Comparison of ENCODE assay signal across 18 mouse cellular contexts in genomic region chr16:45344879-45345278, GRCm38 (mm10).
A peak's percentile ranks its signal among the peaks of the same experiment; 100 is the strongest.
DNase-seq lines count a peak whose midpoint lies in the region; ATAC-seq and TF ChIP-seq lines count a peak whose summit lies in the region.
"Had no signal": no experiment of that assay in that cellular context is flagged by ENCODE, and none has a peak within 500 bp of the region (broad histone marks: within the 10 kb centered on the region; RNA-seq: fewer than 3 reads in every experiment).

No protein-coding gene starts in this region.

- DNase-seq in heart, adult 2 months: peak in 1 of 2 experiments; percentile 54
- peak; percentile 57 for DNase-seq in lung, postnatal 36 days
- DNase-seq in lung, postnatal 14 days: no peak
- DNase-seq in R1 (ENCODE audit: low read depth, low spot score): peak; percentile 39
- no peak for DNase-seq in adrenal gland, adult 2 months
- DNase-seq: adrenal gland, postnatal 25 days; cerebellum, adult 8-10 months; kidney, adult 2 months; kidney, postnatal 10 days; layer of hippocampus, postnatal 36 days; liver, postnatal 0 days; thymus, adult 2 months had no signal

- H3K79me2 ChIP-seq in heart, adult 2 months (replicated peaks; ENCODE audit: control insufficient read depth, insufficient read depth, low read length): no peaks in the 10 kb centered on the region

- peaks cover 2% of the 10 kb centered on the region for H3K4me1 ChIP-seq in heart, adult 2 months (ENCODE audit: control insufficient read depth, insufficient read depth, low read length)
- no peaks in the 10 kb centered on the region for H3K4me1 ChIP-seq in heart, embryonic 12.5 days (replicated peaks)
- H3K4me1 ChIP-seq: embryonic facial prominence, embryonic 10.5 days; hindbrain, embryonic 12.5 days had no signal

- 31% methylated on average over 2 of the region's 2 CpGs for WGBS in heart, adult 2 months
- WGBS in heart, embryonic 12.5 days: 71% methylated on average over 2 of the region's 2 CpGs

- peak overlapping the region; percentile 62 for H3K27ac ChIP-seq in heart, adult 2 months
- no peak overlapping the region for H3K27ac ChIP-seq in heart, embryonic 12.5 days (ENCODE audit: poor library complexity, severe bottlenecking)
- H3K27ac ChIP-seq: embryonic facial prominence, embryonic 10.5 days; hindbrain, embryonic 12.5 days; midbrain, embryonic 13.5 days had no signal

- no peak for ATAC-seq in heart, embryonic 12.5 days (ENCODE audit: insufficient number of reproducible peaks, low FRiP score)
- peak; percentile 4 for ATAC-seq in inflammation-experienced regulatory T-cells, adult 6 months
- ATAC-seq: liver, postnatal 0 days; midbrain, embryonic 13.5 days; Patski had no signal

- TF ChIP-seq EP300 in heart, adult 2 months (IDR thresholded peaks at IDR 0.05; ENCODE audit: insufficient read depth, low read depth, low read length): peak; percentile 65; the same call in 1 of the 2 replicates

- H3K36me3 ChIP-seq in heart, adult 2 months (ENCODE audit: control insufficient read depth, insufficient read depth, low read length): peaks cover 15% of the 10 kb centered on the region
- H3K36me3 ChIP-seq in heart, embryonic 12.5 days: no peaks in the 10 kb centered on the region
- H3K36me3 ChIP-seq: embryonic facial prominence, embryonic 10.5 days; hindbrain, embryonic 12.5 days; midbrain, embryonic 13.5 days had no signal

- H3K9me3 ChIP-seq in heart, embryonic 12.5 days (replicated peaks): no peaks in the 10 kb centered on the region
- H3K9me3 ChIP-seq: embryonic facial prominence, embryonic 10.5 days; hindbrain, embryonic 12.5 days; midbrain, embryonic 13.5 days had no signal

- no peak for TF ChIP-seq CTCF in heart, adult 2 months (IDR thresholded peaks at IDR 0.05)

- no peak overlapping the region for H3K4me2 ChIP-seq in heart, embryonic 12.5 days
- H3K4me2 ChIP-seq: hindbrain, embryonic 12.5 days; midbrain, embryonic 13.5 days had no signal

- H3K4me3 ChIP-seq in heart, adult 2 months: no peak overlapping the region
- no peak overlapping the region for H3K4me3 ChIP-seq in heart, embryonic 12.5 days
- H3K4me3 ChIP-seq: embryonic facial prominence, embryonic 10.5 days; hindbrain, embryonic 12.5 days; midbrain, embryonic 13.5 days had no signal

- TF ChIP-seq POLR2A in heart, adult 2 months (IDR thresholded peaks at IDR 0.05; ENCODE audit: insufficient read depth, low read depth, low read length): peak; percentile 51; the same call in 1 of the 2 replicates

- intact Hi-C loops in heart, adult 2 months (cut with DNase I): loop anchor here (1.0 to 5.0 kb wide), 4 partner anchors 14 to 88 kb away; partner anchors contain the start of gene Cd200

- no peak overlapping the region for H3K9ac ChIP-seq in heart, adult 2 months (ENCODE audit: low read depth, low read length)
- no peak overlapping the region for H3K9ac ChIP-seq in heart, embryonic 12.5 days
- H3K9ac ChIP-seq: hindbrain, embryonic 12.5 days; liver, postnatal 0 days; midbrain, embryonic 13.5 days had no signal

- no peaks in the 10 kb centered on the region for H3K27me3 ChIP-seq in heart, adult 2 months (ENCODE audit: control insufficient read depth, insufficient read depth, low read length)
- no peaks in the 10 kb centered on the region for H3K27me3 ChIP-seq in heart, embryonic 12.5 days (replicated peaks)
- H3K27me3 ChIP-seq: hindbrain, embryonic 12.5 days; midbrain, embryonic 13.5 days had no signal

Comparison
In these comparisons a context has a peak if more than half of its experiments do, and no peak if none do; other contexts are left out.
1. DNase-seq: peak in lung, postnatal 36 days (single experiment) and R1 (single experiment); none in lung, postnatal 14 days (single experiment) and adrenal gland, adult 2 months (single experiment).